Mouse (Mus musculus) retina, postnatal 1 day (tissue): ENCODE data around the gene Serpinf1.
A peak's percentile ranks its signal among the peaks of the same experiment; 100 is the strongest.
"Not testable (repeated sequence)": the region's sequence is repeated elsewhere in the genome, so short reads cannot be mapped to it uniquely, and the experiment has no call there.

Source experiments
- DNase-seq: peaks from one replicate; pipeline ENCODE4 v3.0.0-alpha.2; 2012

Gene Serpinf1

GRCm38 (mm10) chr11:75422013-75422792 lies at the start of gene Serpinf1:
TSS of gene Serpinf1 (minus strand) at chr11:75422701.
- no peak for DNase-seq

GRCm38 (mm10) chr11:75470675-75471074 lies 48.2 kb upstream of the Serpinf1 start:
- DNase-seq, result no peak

DNA sequence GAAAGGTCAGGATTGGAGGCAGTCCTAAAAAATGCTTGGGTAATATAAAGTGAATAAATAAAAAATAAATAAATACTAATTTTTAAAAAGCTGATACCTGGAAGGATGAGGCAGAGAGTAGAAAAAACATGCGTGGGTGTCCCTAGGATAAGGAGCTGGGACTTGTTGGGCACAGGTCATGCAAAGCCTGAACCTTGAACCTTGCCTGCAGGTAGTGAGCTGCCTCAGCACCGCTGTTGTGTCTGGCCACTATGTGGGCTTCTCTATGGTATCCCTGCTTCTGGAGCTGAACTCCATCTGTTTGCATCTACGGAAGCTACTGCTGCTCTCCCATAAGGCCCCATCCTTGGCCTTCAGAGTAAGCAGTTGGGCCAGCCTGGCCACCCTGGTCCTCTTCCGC lies 46.8 kb upstream of the Serpinf1 start:
- DNase-seq, result no peak

- no peak for DNase-seq
These were observed 45.9 kb upstream of the Serpinf1 start for GRCm38 (mm10) chr11:75468410-75468809.

GRCm38 (mm10) chr11:75467512-75468215 lies 45.2 kb upstream of the Serpinf1 start:
- DNase-seq, result peak; percentile 68

DNA sequence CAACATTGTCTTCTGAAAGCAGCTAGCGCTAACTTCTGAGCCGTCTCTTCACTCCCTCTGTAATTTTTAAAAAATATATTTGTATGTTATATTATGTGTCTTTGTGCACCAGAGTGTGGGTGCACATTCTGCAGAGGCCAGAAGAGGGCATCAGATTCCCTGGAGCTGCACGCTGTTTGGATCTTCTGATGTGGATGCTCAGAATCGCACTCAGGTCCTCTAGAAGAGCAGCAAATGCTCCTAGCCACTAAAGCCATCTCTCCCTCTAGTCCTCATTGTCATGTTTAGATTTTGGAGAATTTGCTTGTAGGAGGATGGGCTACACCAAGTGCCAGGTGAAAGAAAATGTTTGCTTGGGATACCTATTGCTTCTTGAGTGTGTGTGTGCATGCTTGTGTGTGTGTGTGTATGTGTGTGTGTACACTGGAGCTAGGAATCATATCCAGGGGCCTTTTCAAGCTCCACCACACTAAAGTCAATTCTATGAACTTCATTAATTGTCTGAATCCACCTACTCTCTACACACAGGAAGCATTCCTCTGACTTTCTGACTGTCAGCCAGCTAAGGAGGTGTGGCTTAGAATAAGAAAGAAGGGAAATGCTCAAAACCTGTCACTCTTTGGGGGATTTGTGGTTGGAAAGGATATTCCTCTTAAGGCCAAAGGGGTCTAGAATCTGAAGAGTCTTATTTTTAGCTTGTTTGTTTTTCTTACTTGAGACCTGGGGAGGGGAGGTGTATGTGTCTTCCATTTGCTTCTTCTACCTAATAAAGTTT lies 44.4 kb upstream of the Serpinf1 start:
- DNase-seq, result no peak

DNA sequence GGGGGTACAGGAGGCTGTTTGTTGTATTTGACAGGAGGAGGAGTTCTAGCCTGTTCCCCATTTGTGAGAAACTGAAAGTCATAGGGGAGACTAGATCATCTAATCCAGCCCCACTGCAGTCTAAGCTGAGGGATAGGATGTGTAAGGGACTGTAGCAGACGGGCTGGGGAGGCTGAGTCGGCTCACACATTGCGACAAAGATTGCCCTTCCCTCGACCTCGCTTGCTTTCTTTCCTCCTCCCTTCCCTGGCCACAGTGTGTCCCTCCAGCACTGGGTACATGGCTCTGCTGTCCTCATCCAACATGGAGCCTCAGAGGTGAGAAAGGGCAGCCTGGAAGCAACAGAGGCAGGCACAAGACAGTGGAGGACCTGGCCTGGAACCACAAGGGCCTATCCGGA lies 42.5 kb upstream of the Serpinf1 start:
- DNase-seq, result no peak

- DNase-seq, result no peak
These were observed 41.9 kb upstream of the Serpinf1 start for GRCm38 (mm10) chr11:75464417-75464816.

DNA sequence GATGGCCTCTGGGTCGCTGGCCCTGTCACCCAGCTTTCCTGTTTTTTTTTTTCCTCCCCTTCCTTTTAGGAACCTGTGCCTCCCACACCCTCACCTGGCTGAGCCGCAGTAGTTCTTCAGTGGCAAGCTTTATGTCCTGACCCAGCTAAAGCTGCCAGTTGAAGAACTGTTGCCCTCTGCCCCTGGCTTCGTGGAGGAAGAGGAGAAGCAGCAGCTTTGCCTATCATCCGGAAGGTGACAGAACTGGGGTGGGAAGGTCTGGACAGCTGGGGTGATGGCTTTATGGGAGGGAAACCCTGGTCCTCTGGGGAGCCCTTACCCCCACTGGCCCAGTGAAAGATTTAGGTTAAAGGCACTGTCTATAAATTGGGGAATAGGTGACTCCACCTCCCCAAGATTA lies 41.1 kb upstream of the Serpinf1 start:
- DNase-seq, result no peak

GRCm38 (mm10) chr11:75462865-75463336 lies 40.4 kb upstream of the Serpinf1 start:
- peak; percentile 61 for DNase-seq

GRCm38 (mm10) chr11:75462253-75462783 lies 39.8 kb upstream of the Serpinf1 start:
- peak; percentile 45 for DNase-seq

GRCm38 (mm10) chr11:75461743-75462252 lies 39.3 kb upstream of the Serpinf1 start:
- DNase-seq, result no peak

GRCm38 (mm10) chr11:75460844-75461742 lies 38.6 kb upstream of the Serpinf1 start, which contains the start of gene Tlcd2:
TSS of gene Tlcd2 (plus strand) at chr11:75461715.
- DNase-seq, result peak; percentile 100

DNA sequence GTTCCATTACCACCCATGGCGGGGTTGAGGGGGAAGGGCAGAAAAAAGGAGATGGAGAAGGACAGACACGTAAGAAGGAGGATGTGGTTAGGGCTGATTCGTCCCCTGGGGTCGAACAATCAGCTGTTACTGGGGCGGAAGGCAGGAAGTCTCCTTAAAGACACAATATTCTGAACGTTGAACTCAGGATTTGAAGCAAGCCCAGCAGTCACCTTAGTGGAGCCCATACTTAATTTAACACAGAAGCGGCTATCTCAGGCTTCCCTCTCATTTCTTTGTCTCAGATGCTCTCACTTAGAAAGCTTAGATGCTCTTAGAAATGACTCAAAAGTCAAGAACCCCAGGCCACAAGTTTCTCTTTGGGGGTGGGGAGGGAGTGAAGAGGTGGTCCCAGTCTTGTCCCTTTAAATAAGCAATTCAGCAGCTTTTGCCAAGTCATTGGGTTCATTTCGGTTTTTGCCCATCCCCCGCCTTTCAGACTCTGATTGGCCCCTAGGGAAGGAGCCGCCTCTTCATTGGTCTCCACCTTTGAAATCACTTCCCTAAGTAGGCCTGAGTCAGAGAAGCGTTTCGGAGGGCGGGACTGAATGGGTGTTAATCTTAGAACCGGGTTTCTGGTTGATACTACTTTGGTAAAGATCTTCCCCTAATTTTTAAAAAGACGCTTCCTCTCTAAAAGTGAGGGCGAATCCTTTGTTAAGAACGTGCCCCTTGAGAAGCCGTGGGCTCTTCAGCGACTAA lies 37.8 kb upstream of the Serpinf1 start:
- DNase-seq, result peak; percentile 92

DNA sequence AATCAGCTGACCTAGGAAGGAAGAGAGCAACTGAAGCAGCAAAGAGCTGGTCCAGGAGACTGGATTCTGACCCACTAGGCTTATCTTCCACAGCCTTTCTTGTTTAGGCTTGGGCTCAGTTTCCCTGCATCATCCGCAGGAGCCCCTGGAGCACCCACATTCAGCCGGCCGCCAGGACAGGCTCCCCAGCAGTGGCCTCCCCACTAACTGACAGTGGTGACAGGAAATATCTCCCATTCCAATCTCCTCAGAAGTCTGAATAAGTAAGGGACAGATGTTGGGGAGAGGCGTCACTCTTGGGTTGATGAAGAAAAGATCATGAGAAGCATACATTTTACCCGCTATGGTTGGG lies 37.2 kb upstream of the Serpinf1 start:
- no peak for DNase-seq

- no peak for DNase-seq
These were observed 36.7 kb upstream of the Serpinf1 start for GRCm38 (mm10) chr11:75459141-75459711.

GRCm38 (mm10) chr11:75458628-75459041 lies 36.1 kb upstream of the Serpinf1 start:
- DNase-seq, result no peak

GRCm38 (mm10) chr11:75458169-75458568 lies 35.7 kb upstream of the Serpinf1 start:
- DNase-seq, result peak; percentile 59

GRCm38 (mm10) chr11:75456440-75456871 lies 34.0 kb upstream of the Serpinf1 start:
- DNase-seq, result no peak

GRCm38 (mm10) chr11:75455971-75456370 lies 33.5 kb upstream of the Serpinf1 start:
- not testable (repeated sequence) for DNase-seq
